Mouse (Mus musculus) gastrocnemius, adult 8-10 months (tissue): ENCODE results near the gene Chmp6. TPM values are rescaled to one million over a fixed set of nuclear protein-coding genes. Genes with fewer than 3 reads are reported as not detected.
A peak's percentile ranks its signal among the peaks of the same experiment; 100 is the strongest.

Experiments used
- DNase-seq, 2 experiments: peaks; one replicate each; pipeline ENCODE4 v3.0.0; 2022; ENCODE audit warnings: low spot score in 2 of 2
- total RNA-seq, 4 experiments: library from RNA; stranded (reverse); gene quantifications; 2 replicates each; pipeline ENCODE4 v1.2.4; 2022

Gene Chmp6
- total RNA-seq, 4 experiments from 2014 or later: 26.4 to 32.0 (median 30.1) TPM

DNA sequence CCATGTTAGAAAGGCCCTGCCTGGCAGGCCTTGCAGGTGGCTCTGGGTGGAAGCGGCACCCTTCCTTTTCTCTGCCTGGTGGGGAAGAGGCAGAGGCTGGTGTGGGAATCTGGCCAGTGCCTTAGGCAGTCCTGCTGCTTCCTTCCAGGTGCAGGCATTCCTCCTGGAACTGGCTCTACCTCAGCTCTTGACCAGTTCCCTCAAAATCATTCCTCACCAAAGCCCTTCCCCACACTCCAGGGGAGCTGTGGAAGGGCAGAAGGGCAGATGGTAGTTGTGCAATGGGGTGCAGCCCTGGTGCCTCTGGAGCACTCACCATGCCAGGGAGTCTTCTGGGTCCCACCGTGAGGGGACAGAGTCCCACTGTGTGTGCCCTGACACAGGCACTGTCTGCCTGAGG lies 23.2 kb downstream of the Chmp6 start:
- no peak for DNase-seq

DNA sequence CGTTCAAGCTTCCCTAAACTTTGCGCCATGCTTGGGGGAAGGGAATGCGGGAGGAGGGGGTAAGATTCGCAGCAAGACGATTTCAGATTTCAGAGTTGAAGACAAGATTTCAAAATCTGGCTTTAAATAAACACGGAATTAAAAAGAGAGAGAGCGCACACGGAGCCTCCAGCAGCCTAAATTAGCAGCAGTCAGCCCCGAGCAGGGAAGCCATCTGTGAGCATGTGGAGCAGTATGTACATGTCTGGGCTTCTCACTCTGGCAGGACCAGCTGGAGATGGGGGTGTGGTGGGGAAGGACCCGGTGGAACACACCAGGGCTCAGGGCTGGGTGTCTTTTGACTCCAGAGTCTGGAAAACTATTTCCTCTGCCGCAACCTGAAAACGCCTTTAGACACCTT lies 24.0 kb downstream of the Chmp6 start:
- no peak for DNase-seq

DNA sequence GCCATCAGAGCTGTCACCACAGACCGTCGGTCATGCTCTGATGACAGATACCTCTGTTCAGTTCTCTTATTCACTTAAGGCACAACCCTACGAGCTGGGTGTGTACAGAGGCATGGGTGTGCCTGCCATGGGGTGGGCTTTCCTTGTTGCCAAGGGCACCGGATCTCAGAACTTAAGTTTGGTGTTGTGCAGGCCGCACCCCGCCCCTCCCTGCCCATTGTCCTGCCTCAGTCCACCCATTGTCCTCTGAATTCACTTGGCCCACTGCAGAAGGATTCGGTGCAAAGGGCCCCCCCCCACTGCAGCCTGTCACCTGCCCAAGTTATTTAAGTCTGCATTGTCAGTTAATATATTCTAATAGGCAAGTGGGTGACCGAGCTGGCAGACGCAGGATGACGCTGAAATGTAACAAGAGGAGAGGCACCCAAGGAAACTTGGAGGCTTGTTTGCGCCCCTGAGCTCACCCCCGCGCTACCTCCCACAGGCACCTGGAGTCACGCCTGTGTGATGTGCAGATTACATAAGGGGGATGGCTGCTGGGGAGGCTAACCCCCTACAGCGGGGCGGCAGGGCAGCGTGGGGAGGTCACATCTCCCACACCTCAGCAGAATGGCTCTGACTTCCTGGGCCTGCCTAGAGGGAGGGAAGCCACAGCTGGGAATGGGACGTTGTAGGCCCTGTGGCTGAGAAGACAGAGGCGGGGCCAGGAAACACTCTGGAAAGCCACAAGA lies 24.7 kb downstream of the Chmp6 start:
- no peak for DNase-seq

DNA sequence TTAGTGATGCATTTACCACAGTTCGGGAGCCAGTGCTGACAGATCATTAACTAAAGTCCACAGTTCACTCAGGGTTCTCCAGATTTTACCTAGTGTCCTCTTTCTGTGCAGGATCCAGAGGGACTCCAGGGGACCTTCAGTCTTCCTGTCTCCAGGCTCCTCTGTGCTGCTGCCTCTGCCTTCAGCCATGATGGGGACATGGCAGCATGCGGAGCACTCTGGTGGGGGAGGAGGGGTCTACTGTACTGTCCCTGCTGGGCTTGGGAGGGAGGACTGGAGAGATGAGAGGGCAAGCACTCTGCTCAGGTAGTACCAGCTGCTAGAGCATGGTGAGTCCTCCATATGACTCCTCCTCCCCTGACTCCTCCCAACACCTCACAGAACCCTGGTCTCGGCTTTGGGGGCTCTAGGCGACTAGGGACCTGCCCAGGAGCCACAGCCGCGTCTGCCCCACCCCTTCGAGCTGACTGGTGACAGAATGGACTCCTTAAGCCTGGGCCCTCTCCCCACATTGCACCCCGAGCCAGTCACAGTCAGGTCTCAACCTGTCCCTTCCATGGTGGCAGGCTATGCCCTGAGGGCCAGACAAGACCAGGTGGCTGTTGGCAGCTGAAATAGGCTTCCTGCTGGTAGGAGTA lies 26.0 kb downstream of the Chmp6 start:
- DNase-seq: no peak

DNA sequence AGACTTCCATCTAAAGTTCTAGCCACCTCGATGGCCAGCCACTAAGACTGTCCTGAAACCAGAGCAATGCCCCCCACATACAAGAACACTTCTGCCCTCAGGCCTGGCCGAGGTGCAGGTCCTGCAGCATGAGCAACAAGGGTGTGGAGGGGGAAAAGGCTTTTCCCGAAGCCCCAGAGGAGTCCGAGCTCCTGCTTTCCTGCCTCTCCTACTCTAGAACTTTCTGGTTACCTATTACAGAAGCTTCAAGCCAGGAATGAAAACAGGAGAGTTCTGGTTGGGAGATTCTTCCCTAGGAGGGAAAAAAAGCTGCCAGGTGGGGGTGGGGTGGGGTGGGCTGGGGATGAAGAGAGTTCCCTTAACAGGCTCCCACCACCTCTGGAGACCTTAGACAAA lies 26.5 kb downstream of the Chmp6 start:
- no peak for DNase-seq

DNA sequence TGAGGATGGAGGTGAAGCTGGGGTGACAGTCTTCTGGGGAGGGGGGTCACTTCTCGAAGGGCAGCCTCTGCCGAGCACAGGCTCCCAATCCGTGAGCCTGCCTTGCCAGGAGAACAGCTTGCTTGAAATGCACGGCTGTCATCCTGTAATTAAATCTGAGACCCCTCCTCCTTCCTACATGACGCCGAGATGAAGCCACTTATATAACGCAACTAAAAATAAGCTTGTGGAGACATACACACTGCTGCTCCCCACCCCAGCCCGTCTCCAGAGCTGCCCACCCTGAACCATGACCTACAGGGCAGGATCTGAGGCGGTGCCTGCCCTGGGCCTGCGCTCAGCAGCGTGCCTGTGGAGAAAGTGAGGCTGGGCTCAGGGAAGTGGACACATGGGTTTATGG lies 26.9 kb downstream of the Chmp6 start:
- DNase-seq: no peak

DNA sequence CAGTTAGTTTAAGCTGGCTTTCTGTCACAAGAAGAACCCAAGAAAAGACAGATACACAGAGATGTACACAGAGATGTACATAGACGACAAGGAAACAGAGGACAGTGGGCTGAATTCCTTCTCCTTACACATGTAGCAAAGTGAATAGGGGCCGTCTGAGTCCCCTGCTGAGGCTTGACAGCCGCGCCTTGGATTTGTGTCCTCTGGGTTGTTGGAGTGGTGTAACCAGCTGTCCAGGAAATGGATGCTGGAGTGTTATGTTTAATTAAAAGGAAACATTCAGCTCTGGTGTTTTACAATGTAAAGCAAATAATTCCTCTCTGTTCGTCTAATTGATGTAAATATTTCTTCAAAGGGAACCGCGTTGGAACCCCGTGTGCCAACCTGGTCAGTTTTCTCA lies 28.6 kb downstream of the Chmp6 start:
- no peak for DNase-seq

DNA sequence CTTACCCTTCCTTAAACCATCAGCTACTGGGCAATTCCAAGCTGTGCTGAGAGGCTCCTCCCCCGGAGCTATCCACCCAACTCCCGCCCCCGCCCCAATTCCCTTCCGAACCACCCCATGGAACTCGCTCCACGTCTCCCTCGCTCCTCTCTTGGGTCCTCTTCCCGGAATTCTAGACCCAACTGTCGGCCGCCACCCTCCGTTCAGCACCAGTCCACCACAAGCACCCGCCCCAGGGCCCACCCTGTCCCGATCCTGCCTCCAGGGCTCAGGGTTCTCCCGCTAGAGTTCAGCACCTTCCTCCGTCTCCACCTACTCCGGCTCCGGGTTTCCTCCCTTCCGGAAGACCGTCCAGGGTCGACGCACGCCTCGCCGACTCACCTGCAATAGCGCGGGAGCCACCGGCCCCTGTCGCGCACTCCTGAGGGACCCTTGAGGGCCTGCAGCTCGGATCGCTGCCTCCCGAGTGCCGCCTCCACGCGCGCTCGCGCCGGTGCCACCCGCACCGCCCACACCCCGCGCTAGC lies 29.0 kb downstream of the Chmp6 start:
- DNase-seq: no peak

DNA sequence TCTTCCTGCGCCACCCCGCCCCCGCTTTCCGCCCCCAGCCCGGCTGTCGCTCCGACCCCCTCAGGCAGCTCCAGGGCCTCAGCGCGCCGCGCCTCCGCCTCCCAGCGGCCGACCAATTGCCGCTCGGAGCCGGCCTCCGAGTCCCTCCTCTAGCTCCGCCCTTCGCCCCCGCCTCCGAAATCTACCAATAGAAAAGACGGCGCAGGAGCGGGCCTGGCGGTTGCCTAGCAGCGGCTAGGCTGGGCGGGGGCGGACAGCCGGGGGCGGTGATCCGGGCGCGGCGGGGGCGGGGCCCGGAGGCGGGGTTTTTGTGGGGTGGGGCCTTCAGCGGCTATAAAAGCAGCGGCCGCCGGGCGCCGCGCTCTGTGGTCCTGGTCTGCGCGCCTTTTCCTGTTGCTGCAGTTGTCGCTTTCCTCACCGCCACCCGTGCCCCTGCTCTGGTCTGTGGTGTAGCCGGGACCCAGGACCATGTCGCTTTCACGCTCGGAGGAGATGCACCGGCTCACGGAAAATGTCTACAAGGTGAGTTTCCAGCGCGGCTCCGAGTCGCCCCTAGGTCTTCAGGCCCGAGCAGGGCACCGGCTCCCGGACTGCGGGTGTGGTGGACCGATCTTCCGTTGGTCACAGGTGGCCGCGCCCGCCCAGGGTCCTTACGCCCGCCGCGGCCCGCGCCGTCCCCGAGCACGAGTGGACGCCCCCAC lies 29.6 kb downstream of the Chmp6 start, which contains the start of gene Baiap2:
Gene Baiap2, plus strand, starts transcription at position 37 of the 701 bp plus-strand sequence.
- peak; percentile 96 for DNase-seq

DNA sequence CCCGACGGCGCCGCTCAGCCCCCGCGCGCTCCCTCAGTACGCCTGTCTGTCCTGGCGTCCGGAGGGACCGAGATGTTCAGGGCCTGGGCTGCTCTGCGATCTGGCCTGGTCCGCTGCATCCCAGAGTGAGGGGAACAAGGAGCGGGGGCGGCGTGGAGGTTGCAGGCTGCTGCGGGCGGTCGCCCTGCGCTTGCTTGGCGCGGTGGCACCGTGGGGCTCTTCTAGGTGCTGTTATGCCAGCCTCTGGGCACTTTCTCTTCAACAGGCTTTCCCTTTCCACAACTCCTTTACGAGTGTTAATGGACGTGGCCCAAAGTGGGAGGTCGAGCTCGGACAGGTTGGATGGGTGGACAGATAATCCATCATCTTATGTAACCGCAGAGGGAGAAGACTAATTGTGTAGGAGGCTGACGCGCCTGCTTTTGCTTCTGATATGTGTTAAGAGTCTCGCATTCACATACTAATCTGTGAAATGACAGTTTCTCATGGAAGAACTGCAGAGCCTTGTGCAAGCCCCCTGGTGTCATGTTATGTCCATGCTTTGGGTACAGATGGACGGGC lies 30.3 kb downstream of the Chmp6 start:
- no peak for DNase-seq

DNA sequence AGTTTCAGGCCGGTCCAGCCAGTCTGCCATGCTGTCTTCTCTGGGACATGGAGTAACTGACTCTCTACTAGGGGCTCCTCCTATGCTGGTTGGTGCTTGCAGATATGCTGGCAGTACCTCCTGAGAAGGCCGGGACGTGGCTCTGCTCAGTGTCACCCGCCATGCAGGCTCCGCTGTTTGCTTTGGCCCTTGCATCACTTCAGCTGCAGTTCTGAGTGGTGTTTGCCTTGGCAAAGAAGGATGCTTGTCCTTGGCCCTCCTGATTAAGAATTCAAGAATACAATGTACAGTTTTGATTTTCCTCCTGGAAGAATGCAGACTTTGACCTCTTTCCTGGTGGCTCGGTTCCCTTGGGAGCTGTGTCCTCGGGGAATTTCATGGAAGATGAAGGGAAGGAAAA lies 32.1 kb downstream of the Chmp6 start:
- DNase-seq: no peak

DNA sequence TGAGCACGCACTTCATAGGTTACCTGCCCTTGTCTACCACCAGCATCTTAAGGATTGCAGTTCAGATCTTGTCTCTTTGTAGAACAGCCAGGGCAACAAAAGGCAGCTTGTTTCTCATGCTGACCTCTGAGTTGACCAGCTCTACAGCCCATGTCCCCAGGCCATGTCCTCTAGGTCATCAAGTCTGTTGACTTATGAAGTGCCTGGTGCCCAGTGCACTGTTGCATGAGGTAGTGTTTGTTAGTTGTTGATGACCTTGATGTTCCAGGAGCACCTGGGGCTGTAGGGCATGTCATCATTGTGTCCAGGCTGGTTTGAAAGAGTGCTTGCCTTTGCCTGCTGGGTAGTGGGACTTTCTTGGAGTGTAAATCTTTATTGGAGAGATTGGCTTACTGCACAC lies 34.2 kb downstream of the Chmp6 start:
- no peak for DNase-seq

DNA sequence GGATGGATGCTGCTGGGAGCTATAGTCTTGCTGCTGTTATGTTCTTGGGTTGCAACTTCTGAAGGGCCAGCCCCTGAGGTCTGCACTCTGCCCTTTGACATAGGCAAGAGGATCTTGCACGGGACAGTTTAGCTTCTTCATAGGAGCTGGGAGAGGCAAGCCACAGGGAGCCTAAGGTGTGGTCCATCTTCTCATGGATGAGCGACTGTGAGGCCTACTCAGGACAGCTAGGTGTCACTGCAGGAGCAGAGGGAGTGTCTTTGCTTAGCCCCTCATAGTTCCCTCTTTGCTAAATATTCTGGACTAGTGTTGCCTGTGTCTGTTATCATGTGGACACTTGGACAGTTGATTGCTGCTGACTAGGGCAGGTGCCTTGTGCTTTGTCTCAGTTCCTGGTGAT lies 34.7 kb downstream of the Chmp6 start:
- no peak for DNase-seq

DNA sequence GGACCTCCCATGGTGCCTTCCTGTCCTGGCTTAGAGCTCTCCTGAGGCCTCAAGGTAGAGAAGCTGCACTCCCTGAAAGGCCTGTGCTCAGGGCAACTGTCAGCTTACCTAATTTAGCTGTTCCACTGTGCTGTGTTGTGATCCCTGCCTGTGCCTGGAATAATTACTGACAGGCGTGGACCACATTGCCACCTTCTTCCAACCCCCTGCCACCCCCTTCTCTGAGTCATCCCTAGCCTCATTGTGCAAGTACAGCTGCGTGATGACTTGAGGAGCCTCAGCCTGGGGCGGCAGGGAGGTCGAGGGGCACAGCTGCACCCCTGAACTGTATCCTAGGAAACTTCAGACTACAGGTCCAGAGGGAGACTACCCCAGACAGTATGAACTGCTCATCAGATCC lies 35.1 kb downstream of the Chmp6 start:
- no peak for DNase-seq

DNA sequence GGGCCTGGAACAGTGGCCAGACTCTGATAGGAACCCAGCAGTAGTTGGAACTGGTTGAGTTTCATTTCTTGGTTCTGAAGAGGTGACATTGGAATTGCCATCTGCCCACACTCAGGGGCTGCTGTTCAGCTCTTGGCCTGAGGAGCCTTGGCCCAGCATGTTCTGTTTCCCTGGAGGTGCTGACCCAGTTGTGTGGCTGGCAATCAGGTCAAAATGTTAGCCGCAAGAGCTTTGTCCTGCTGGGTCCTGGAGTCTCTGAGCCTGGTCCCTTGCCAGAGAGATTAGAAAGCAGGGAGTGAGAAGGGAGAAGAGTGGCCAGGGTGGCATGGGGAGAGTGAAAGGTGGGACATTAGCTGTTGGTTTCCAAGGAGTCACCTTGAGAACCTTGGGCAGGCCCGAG lies 35.6 kb downstream of the Chmp6 start:
- no peak for DNase-seq

DNA sequence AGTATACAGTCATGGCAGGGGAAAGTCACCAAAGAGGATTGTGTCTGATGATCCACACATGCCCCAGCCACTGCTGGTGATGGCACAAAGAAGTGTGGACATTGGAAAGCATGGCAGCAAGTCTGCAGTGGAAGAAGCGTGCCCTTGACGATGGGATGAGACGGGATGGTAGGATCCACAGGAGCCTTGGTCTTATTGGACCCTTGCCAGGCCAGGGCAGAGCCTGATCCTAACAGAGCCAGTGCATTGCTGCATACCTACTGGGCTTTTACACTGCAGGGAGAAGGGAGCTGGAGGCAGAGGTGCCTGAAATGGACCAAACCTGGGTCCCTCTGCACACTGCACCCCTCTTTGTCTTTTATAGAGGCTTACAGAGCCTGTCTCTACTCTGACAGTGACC lies 37.3 kb downstream of the Chmp6 start:
- no peak for DNase-seq

DNA sequence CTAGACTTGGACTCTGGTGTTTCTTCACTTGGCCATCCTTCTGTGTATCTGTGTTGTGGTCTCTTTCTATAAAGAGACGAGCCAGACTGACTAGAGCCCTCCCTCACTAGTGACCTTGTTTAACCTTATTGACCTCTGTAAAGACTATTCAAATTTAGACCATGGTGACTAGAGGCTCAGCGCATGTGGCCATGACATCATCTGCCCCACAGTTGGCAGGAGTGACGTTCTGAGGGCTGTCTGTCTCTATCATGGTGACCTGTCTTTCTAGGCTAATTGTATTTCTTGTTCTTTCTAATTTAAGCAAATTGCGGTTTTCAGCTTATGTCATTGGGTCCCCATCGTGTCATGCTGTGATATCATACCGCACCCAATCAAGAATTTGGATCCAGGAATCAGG lies 38.1 kb downstream of the Chmp6 start:
- no peak for DNase-seq

DNA sequence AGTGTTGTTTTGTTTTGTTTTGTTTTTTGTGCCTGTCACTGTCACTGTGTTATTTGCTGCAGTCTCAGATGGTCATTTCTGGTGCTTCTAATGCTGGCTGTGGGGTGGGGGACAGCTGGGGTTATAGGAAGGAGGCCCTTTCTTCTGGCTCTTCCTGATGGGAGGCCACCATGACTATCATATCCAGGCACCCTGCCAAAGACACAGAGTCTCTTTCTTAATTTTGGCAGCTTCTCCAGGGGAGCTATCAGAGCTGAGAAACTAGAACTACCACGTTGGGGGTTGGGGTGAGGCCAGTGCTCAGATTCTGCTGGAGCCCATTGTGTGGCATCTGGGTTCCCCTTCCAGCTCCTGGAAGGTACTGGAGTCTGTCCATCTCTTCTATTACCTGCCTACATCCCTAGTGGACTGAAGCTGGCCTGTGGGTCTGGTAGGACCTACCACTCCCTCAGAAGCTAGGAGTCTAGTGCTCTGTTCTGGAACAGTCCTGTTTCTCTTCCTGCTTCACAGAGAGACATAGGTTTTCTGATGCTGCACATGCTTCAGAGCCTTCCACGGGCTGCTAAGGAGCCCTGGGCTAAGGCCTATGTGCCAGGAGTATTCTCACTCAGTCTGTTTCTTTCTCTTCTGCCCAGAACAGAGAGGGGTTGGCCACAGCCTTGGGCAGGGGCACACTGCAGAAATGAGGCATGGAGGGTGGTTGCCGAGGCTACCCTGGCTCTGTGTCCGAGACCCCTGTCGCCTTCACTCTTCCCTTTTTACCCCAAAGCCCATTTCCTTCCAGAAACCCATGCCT lies 39.4 kb downstream of the Chmp6 start:
- DNase-seq: no peak

DNA sequence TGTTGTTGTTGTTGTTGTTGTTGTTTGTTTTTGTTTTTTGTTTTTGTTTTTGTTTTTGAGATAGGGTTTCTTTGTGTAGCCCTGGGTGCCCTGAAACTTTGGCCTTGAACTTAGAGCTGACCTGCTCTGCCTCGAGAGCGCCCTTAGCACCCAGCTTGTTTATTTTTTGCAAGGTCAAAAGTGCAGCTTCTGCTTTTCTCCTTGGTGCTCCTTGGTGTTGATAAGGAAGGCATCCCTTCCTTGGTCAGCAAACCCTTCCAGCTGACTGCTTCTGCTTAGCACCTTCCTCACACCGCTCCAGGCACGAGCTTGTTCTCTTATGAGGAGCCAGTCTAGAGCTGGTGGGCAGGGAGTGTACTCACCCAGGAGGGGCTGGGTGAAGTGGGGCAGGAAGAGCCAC lies 41.0 kb downstream of the Chmp6 start:
- DNase-seq: no peak

DNA sequence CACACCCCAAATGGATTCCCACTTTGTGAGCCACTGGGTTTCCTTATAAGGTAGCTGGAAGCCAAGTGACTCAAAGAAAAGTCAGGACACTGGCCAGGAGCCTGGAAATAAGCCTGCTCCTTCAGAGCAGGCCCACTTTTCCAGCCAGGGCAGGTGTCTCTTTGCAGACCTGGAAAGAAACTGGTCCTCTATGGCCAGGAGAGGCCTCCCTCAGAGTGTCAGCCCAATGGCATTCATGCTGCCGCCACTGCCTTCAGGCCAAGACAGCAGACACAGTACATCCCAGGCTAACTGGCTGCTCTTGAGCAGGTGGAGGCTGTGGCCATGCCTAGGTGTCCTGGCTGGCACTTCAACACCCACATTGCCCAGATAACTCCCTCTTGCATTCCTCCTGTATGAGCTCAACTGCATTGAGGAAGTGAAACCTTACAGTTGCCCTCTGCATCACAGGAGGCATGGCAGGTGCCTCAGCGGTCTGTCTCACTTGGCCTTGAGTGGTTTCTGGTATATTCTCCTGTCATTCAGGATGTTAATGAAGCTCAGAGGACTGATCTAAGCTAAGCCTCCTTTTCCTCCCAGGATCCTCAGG lies 41.6 kb downstream of the Chmp6 start:
- no peak for DNase-seq

DNA sequence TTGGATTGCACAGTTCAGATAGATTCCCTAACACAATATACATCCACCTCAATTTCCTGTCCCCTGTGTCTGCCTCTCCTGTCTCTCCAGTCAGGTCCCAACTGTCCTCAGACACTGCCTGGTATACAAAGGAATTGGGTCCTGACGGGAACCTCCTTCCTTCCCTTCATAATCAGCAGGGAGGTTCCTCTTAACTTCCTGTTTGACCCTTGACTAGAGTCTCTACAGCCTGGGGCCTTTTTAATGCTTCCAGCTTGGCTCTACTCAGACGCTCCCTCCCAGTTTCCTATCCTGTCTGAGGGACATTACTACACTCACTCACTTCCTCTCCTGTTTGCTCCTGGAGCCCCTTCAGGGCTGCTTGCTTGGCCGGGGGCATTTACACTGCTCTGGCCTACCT lies 42.2 kb downstream of the Chmp6 start:
- DNase-seq: no peak
